Mouse (Mus musculus) testis, postnatal 10 days (tissue): ENCODE results near the gene Bmf.

Source experiments
- DNase-seq: peaks from one replicate; pipeline ENCODE4 v3.0.0; 2021; ENCODE audit warnings: low spot score

Bmf gene

GRCm38 (mm10) chr2:118512418-118513377, 36.8 kb downstream of the Bmf start:
- no peak for DNase-seq

GRCm38 (mm10) chr2:118511779-118512417, 37.6 kb downstream of the Bmf start:
- peak; percentile 37 for DNase-seq

GRCm38 (mm10) chr2:118510447-118511310, 38.8 kb downstream of the Bmf start:
- DNase-seq: peak; percentile 94

- peak; percentile 32 for DNase-seq
These were observed 39.6 kb downstream of the Bmf start for GRCm38 (mm10) chr2:118509688-118510446.

- no peak for DNase-seq
These were observed 42.4 kb downstream of the Bmf start for GRCm38 (mm10) chr2:118507126-118507525.

- DNase-seq: no peak
These were observed 49.3 kb downstream of the Bmf start for GRCm38 (mm10) chr2:118500191-118500590.

GRCm38 (mm10) chr2:118499135-118499961, 50.1 kb downstream of the Bmf start:
- no peak for DNase-seq

- no peak for DNase-seq
These were observed 51.0 kb downstream of the Bmf start for GRCm38 (mm10) chr2:118498476-118498875.

- no peak for DNase-seq
These were observed 51.6 kb downstream of the Bmf start for GRCm38 (mm10) chr2:118497890-118498289.

- DNase-seq: peak; percentile 35
These were observed 54.5 kb downstream of the Bmf start for GRCm38 (mm10) chr2:118495024-118495423.

GRCm38 (mm10) chr2:118491741-118492395, 57.6 kb downstream of the Bmf start:
- DNase-seq: no peak

GRCm38 (mm10) chr2:118491281-118491731, 58.2 kb downstream of the Bmf start:
- DNase-seq: peak; percentile 51

- DNase-seq: peak; percentile 64
These were observed 59.0 kb downstream of the Bmf start for GRCm38 (mm10) chr2:118490241-118491091.

GRCm38 (mm10) chr2:118487806-118488205, 61.7 kb downstream of the Bmf start:
- DNase-seq: peak; percentile 64

- peak; percentile 94 for DNase-seq
These were observed 62.6 kb downstream of the Bmf start for GRCm38 (mm10) chr2:118486933-118487332.

- DNase-seq: no peak
These were observed 64.1 kb downstream of the Bmf start for GRCm38 (mm10) chr2:118485415-118485814.

GRCm38 (mm10) chr2:118484386-118484898, 65.0 kb downstream of the Bmf start:
- DNase-seq: no peak

- DNase-seq: no peak
These were observed 66.5 kb downstream of the Bmf start for GRCm38 (mm10) chr2:118483032-118483431.

GRCm38 (mm10) chr2:118480886-118481285, 68.6 kb downstream of the Bmf start:
- no peak for DNase-seq
